Comparison of ENCODE assay signal across 12 mouse cellular contexts in the genomic region with DNA sequence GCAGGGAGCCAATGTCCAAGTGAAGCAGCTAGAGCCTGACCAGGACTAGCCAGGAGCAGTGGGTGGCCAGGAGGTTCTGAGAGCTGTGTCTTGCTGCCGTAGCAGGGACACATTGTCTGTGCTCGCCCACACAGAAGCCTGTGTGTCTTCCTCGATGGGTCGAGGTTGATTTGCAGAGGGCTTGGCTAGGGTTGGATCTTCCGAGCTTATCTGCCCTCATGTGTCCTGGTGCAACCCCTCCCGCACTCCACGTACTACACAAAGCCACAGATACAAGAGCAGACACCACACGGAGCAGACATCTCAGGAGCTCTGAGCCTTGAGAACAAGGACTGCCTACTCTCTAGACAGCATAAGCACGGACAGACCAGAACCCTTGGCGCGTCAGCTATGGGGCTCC. TPM values are rescaled to one million over a fixed set of nuclear protein-coding genes. Genes with fewer than 3 reads are reported as not detected.
DNase-seq lines count a peak whose midpoint lies in the region; ATAC-seq lines count a peak whose summit lies in the region.
"Had no signal": no experiment of that assay in that cellular context is flagged by ENCODE, and none has a peak within 500 bp of the region (broad histone marks: within the 10 kb centered on the region; RNA-seq: fewer than 3 reads in every experiment).

No protein-coding gene starts in this region.

- no peak overlapping the region for H3K4me3 ChIP-seq in heart, embryonic 14.5 days (ENCODE audit: control insufficient read depth in 1 of 2, insufficient read depth in 1 of 2, low read depth in 1 of 2, low read length in 2 of 2)
- H3K4me3 ChIP-seq in lung, embryonic 15.5 days = no peak overlapping the region
- no peak overlapping the region for H3K4me3 ChIP-seq in limb, embryonic 10.5 days

- H3K27me3 ChIP-seq in heart, embryonic 14.5 days (ENCODE audit: control insufficient read depth, insufficient read depth, low read length) = no peaks in the 10 kb centered on the region
- H3K27me3 ChIP-seq in lung, embryonic 15.5 days = no peaks in the 10 kb centered on the region
- no peaks in the 10 kb centered on the region for H3K27me3 ChIP-seq in limb, embryonic 10.5 days (ENCODE audit: low read depth, poor library complexity, severe bottlenecking)

- ATAC-seq in heart, embryonic 14.5 days (ENCODE audit: insufficient number of reproducible peaks, insufficient read depth, low FRiP score, low read depth) = no peak
- no peak for ATAC-seq in lung, embryonic 15.5 days (ENCODE audit: borderline replicate concordance, extremely low read depth, low FRiP score, low TSS enrichment)
- no peak for ATAC-seq in activated CD4-positive, CD25-positive, alpha-beta regulatory T cell, adult 4 months
- ATAC-seq: inflammation-experienced regulatory T-cells, adult 6 months had no signal

- H3K9ac ChIP-seq in heart, embryonic 14.5 days (ENCODE audit: low read length) = no peak overlapping the region
- H3K9ac ChIP-seq in lung, embryonic 15.5 days = no peak overlapping the region

- 0 out of 2 replicates have a peak, but pooled peaks cover 6% of the 10 kb centered on the region for H3K36me3 ChIP-seq in heart, embryonic 14.5 days (ENCODE audit: control insufficient read depth, insufficient read depth, low read length)
- H3K36me3 ChIP-seq in lung, embryonic 15.5 days = no peaks in the 10 kb centered on the region
- H3K36me3 ChIP-seq in limb, embryonic 10.5 days = no peaks in the 10 kb centered on the region

- 51% methylated on average over 11 of the region's 11 CpGs for WGBS in heart, embryonic 14.5 days
- 74% methylated on average over 11 of the region's 11 CpGs for WGBS in lung, embryonic 15.5 days
- WGBS in limb, embryonic 10.5 days = 89% methylated on average over 11 of the region's 11 CpGs

- no peaks in the 10 kb centered on the region for H3K9me3 ChIP-seq in heart, embryonic 14.5 days (ENCODE audit: control insufficient read depth, low read length)
- H3K9me3 ChIP-seq in lung, embryonic 15.5 days = no peaks in the 10 kb centered on the region
- no peaks in the 10 kb centered on the region for H3K9me3 ChIP-seq in limb, embryonic 10.5 days (replicated peaks)

- peak overlapping the region; percentile 17 to 42; a peak in 2 of 4 replicates for H3K27ac ChIP-seq in heart, embryonic 14.5 days (replicated peaks in 1 of 2; ENCODE audit: control insufficient read depth in 1 of 2, insufficient read depth in 1 of 2, low read depth in 2 of 2, low read length in 2 of 2)
- H3K27ac ChIP-seq in lung, embryonic 15.5 days = peak overlapping the region; percentile 35
- H3K27ac ChIP-seq in limb, embryonic 10.5 days = 0 out of 2 replicates have a peak overlapping the region, but pooled peaks have one; percentile 15

- H3K4me1 ChIP-seq in heart, embryonic 14.5 days (ENCODE audit: control insufficient read depth in 2 of 2, insufficient read depth in 2 of 2, low read length in 2 of 2) = peaks cover 28 to 29% of the 10 kb centered on the region in 2 experiments
- peaks cover 42% of the 10 kb centered on the region for H3K4me1 ChIP-seq in lung, embryonic 15.5 days
- peaks cover 28% of the 10 kb centered on the region for H3K4me1 ChIP-seq in limb, embryonic 10.5 days

- no peak overlapping the region for H3K4me2 ChIP-seq in heart, embryonic 14.5 days (ENCODE audit: low read length)
- no peak overlapping the region for H3K4me2 ChIP-seq in lung, embryonic 15.5 days

- peak; percentile 25 for DNase-seq in adrenal gland, adult 2 months
- DNase-seq in adrenal gland, postnatal 10 days = no peak
- DNase-seq in heart, postnatal 36 days = no peak
- no peak for DNase-seq in lung, postnatal 4 days
- no peak for DNase-seq in limb, embryonic 10.5 days (ENCODE audit: low spot score)
- DNase-seq: cerebellum, adult 11 months; embryo, embryonic 11 days; midbrain, embryonic 14.5 days had no signal

- intact Hi-C loops in heart, postnatal 36 days (cut with DNase I) = loop anchor here (2.0 kb wide), 1 partner anchor 16 kb away; no protein-coding TSS in a partner anchor

RNA-seq across cellular contexts. Expression of a gene that starts 45.5 kb away (rescaled TPM):
- total RNA-seq in adrenal gland, adult 2 months (2021) = 100 to 1,000 TPM; 178 to 179 TPM
- polyA plus RNA-seq in adrenal gland, adult 2 months (2012; rRNA removed) = 97.2 and 155 TPM in 2 replicates
- total RNA-seq in adrenal gland, postnatal 10 days (2021) = 100 to 1,000 TPM; 178 to 213 TPM
- 13.7 and 15.6 TPM in 2 replicates for polyA plus RNA-seq in heart, embryonic 14.5 days (2014; fragmentation: Nextera tagmentation; extraction: Ambion mirVana)
- 100 to 1,000 TPM; 239 to 306 TPM for total RNA-seq in heart, postnatal 36 days (2021)
- 8.8 and 10.1 TPM in 2 replicates for polyA plus RNA-seq in lung, embryonic 15.5 days (2015; fragmentation: Nextera tagmentation; extraction: Ambion mirVana)
- 2.8 and 2.9 TPM in 2 replicates for polyA plus RNA-seq in limb, embryonic 10.5 days (2016; fragmentation: Nextera tagmentation; extraction: Ambion mirVana)
- polyA plus RNA-seq in activated CD4-positive, CD25-positive, alpha-beta regulatory T cell, adult 4 months (2017; shearing (Covaris generic)) = 1 to 10 TPM; 2.1 to 3.8 TPM
